Mouse (Mus musculus): ENCODE data around the gene Cdc5l. TPM values are rescaled to one million over a fixed set of nuclear protein-coding genes. Genes with fewer than 3 reads are reported as not detected.

The Cdc5l gene
- polyA plus RNA-seq, 1 experiment from 2014 or later: 79.9 TPM

DNA sequence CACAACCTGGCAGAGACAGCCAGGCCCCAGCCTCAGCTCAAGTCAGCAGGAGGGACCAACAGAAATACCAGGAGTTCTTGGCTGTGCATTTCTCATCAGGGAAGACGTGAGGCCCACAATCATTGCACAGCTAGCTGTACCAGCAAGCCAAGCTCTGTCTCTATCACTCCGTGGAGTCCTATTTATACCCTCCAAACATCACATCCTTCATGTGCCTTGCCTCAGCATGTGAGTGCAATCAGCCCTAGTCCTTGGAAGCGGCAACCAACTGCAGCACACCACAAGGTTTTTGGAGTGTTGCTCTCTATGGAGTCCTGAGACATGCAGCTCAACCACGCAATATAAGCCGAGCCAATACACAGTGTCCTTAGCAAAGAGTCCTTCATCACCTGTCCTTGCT lies 43.6 kb downstream of the Cdc5l start:
- H3K4me3 ChIP-seq (replicated peaks): no peak overlapping the region
- H3K9ac ChIP-seq: no peak overlapping the region
- ATAC-seq (ENCODE audit: low FRiP score): no peak
- H3K9me3 ChIP-seq: no peaks in the 10 kb centered on the region
- H3K27ac ChIP-seq: no peak overlapping the region
- 97% methylated on average over 5 of the region's 5 CpGs for WGBS
- H3K4me1 ChIP-seq: 0 out of 2 replicates have a peak, but pooled peaks cover 2% of the 10 kb centered on the region
- H3K36me3 ChIP-seq (replicated peaks): peaks cover 68% of the 10 kb centered on the region
- H3K27me3 ChIP-seq: no peaks in the 10 kb centered on the region
- no peak overlapping the region for H3K4me2 ChIP-seq

DNA sequence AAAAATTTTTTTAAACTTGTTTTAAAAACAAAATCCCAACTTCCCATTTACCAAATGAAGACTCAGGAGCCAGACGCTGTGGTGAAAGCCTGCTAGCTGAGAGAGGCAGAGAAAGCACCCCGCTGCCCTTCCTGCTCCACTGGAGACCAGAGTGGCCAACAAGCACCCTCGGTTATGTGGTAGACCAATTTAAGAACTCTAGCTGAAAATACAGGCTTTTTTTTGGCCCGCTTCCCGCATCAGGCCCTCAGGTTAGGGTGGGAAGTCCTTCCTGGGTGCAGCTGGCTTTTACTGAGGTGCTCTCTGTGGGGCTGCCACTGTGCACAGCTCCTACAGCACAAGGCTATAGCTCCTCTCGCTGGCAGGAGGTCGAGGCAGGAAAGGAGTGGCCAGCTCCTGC lies 46.6 kb downstream of the Cdc5l start:
- H3K27ac ChIP-seq: no peak overlapping the region
- H3K27me3 ChIP-seq: no peaks in the 10 kb centered on the region
- no peak for ATAC-seq (ENCODE audit: low FRiP score)
- 86% methylated on average over 7 of the region's 7 CpGs for WGBS
- H3K9ac ChIP-seq: no peak overlapping the region
- H3K4me1 ChIP-seq: no peaks in the 10 kb centered on the region
- peaks cover 45% of the 10 kb centered on the region for H3K36me3 ChIP-seq (replicated peaks)
- no peak overlapping the region for H3K4me2 ChIP-seq
- H3K9me3 ChIP-seq: no peaks in the 10 kb centered on the region
- H3K4me3 ChIP-seq (replicated peaks): no peak overlapping the region

DNA sequence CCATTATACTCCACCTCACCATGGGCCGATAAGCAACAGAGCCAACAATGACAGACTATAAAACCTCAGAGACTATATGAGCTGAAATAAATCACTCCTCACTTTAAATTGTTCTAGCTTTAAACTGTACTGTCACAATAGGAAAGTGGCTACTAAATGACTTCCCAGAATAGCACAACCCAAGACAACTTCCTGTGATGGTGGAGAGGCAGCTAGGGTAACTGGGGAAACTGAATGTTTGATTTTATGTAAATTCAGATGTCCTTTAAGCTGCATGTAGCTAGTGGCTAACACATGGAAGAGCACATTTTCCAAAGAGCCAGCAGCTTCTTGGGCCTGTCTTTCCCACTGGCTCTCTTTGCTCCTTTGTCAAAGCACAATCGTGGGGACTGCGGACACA lies 50.2 kb downstream of the Cdc5l start:
- WGBS: 94% methylated on average over 3 of the region's 3 CpGs
- Histone ChIP-seq H3K27ac (no peak overlapping the region), H3K4me1 (no peaks in the 10 kb centered on the region), H3K9ac (no peak overlapping the region), H3K4me2 (no peak overlapping the region), H3K9me3 (no peaks in the 10 kb centered on the region), H3K27me3 (no peaks in the 10 kb centered on the region), H3K36me3 (replicated peaks) (peaks cover 14% of the 10 kb centered on the region), H3K4me3 (replicated peaks) (no peak overlapping the region)
- no peak for ATAC-seq (ENCODE audit: low FRiP score)

DNA sequence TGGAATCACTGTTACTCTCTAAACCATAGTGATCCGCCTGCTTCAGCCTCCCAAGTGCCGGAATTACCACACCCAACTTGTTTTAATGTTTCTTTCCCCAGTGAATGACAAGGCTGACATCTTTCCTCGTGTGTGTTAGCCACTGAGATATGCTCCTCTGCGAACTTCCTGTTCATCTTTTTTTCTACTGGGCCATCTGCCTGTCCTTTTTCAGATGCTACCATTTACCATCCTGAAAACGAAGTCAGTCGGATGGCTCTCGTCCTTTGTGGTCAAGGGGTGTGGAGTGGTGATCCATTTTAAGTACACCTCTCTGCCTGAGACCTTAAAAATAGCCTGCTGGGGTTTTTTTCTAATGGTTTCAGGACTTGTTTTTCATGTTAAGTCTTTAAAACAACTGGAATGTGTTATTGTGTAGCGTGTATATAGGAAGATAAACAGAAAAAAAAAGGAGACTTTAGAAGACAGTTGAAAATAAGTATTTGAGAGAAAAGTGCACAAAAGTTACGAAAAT lies 54.2 kb downstream of the Cdc5l start:
- Histone ChIP-seq H3K9ac (no peak overlapping the region), H3K27me3 (peaks cover 4% of the 10 kb centered on the region; the same call in 1 of the 2 replicates), H3K4me3 (replicated peaks) (no peak overlapping the region), H3K4me2 (no peak overlapping the region), H3K9me3 (no peaks in the 10 kb centered on the region), H3K36me3 (replicated peaks) (no peaks in the 10 kb centered on the region), H3K27ac (no peak overlapping the region), H3K4me1 (0 out of 2 replicates have a peak, but pooled peaks cover 4% of the 10 kb centered on the region)
- 90% methylated on average over 9 of the region's 9 CpGs for WGBS
- no peak for ATAC-seq (ENCODE audit: low FRiP score)

DNA sequence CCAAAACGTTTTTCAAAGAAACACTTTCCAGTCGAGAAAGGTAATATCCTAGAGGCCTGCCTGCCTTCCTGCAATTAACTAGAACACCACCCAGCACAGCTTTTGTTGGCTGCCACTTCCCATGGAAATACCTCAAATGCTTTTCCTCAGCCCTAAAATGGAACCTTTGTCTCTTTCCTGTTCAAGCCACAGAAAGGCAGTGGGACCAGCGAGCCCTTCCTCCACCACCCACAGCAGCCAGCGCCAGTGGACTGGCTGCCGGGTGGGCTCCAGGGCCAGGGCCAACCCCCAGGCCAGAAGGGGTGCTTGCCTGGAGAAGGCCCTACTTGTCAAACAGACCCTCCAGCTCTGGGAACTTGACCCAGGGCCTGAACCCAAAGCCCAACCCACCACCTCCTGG lies 56.2 kb downstream of the Cdc5l start:
- 50% methylated on average over 5 of the region's 5 CpGs for WGBS
- Histone ChIP-seq H3K36me3 (replicated peaks) (no peaks in the 10 kb centered on the region), H3K9ac (no peak overlapping the region), H3K4me2 (no peak overlapping the region), H3K27ac (0 out of 2 replicates have a peak overlapping the region, but pooled peaks have one; percentile 59), H3K4me1 (peaks cover 7% of the 10 kb centered on the region; the same call in 1 of the 2 replicates), H3K9me3 (no peaks in the 10 kb centered on the region), H3K27me3 (peaks cover 21% of the 10 kb centered on the region), H3K4me3 (replicated peaks) (no peak overlapping the region)
- ATAC-seq (ENCODE audit: low FRiP score): no peak

DNA sequence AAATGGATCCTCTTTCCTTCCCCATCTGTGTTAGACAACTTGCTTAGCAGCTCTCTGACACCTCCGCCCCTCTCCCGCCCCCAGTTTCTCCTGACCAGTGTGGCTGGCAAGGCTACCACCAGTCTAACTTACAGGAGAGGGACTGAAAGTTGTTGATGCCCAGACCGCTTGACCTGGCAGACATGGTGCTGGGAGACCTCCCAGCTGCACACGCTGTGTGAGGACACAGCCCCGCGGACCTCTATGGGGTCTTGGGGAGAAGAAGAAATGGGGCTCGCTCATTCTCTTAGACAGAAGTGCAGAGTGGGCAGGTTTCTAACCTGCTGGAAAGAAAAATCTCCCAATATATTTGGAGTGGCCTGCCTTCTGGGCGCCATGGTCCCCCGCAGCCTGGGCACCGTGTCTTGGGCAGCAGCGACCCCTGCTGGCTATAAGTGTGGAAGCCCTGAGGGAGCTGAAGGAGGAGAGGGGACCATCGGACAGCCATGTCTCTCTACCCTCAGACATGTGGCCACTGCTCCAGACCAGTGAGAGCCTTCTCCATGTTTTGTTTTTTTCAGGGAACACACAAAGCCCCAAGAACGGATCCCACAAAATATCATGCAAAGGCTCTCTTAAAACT lies 59.4 kb downstream of the Cdc5l start:
- H3K36me3 ChIP-seq (replicated peaks): no peaks in the 10 kb centered on the region
- 31% methylated on average over 13 of the region's 13 CpGs for WGBS
- no peaks in the 10 kb centered on the region for H3K9me3 ChIP-seq
- no peak overlapping the region for H3K27ac ChIP-seq
- H3K9ac ChIP-seq: no peak overlapping the region
- peaks cover 17% of the 10 kb centered on the region for H3K4me1 ChIP-seq
- peak overlapping the region; percentile 21 for H3K4me2 ChIP-seq
- peak; percentile 84 for ATAC-seq (ENCODE audit: low FRiP score)
- peaks cover 34% of the 10 kb centered on the region for H3K27me3 ChIP-seq
- no peak overlapping the region for H3K4me3 ChIP-seq (replicated peaks)

DNA sequence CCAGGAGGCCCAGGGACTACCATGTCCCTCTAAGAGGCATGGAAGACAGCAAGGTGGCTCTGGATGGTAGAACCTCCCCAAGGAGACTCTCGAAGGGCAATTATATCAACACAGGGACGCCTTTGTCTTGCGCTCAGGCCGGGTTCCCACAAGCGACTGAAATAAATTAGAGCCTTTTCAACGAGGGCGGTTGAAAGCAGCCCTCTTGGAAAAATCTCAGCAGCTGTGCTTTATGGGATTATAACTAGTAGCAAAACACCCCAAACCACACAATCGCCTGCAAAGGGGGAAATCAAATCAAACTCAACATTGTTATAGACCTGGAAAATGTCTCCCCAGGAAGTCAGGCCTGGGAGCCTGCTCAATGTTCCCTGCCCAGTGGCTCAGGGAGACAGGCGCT lies 62.5 kb downstream of the Cdc5l start:
- peak overlapping the region; percentile 31; the same call in 1 of the 2 replicates for H3K27ac ChIP-seq
- peaks cover 41% of the 10 kb centered on the region for H3K27me3 ChIP-seq
- no peaks in the 10 kb centered on the region for H3K36me3 ChIP-seq (replicated peaks)
- no peaks in the 10 kb centered on the region for H3K9me3 ChIP-seq
- no peak overlapping the region for H3K4me2 ChIP-seq
- 15% methylated on average over 9 of the region's 9 CpGs for WGBS
- H3K9ac ChIP-seq: no peak overlapping the region
- H3K4me3 ChIP-seq (replicated peaks): no peak overlapping the region
- no peak for ATAC-seq (ENCODE audit: low FRiP score)
- H3K4me1 ChIP-seq: peaks cover 13% of the 10 kb centered on the region

DNA sequence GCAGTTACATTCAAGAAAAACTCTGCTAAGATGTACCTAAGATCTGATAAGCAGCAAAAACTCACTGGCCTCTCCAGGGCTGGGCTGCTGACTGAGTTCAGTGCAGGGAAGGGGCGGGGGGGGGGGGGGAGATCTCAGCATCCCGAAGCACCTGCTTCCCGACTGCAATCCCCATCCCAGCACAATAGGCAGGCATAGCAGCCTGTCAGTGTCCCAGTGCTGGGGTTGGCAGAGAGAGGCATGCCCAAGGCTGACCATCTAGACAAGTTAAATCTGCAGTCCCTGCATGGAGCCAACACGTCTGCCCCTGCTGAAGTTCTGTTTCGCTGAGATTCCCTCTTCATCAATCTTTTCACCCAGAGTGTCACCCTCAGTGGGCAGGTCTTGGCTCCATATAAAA lies 63.0 kb downstream of the Cdc5l start:
- ATAC-seq (ENCODE audit: low FRiP score): no peak
- Histone ChIP-seq H3K27me3 (peaks cover 41% of the 10 kb centered on the region), H3K9ac (no peak overlapping the region), H3K4me1 (peaks cover 13% of the 10 kb centered on the region), H3K36me3 (replicated peaks) (no peaks in the 10 kb centered on the region), H3K4me3 (replicated peaks) (no peak overlapping the region), H3K9me3 (no peaks in the 10 kb centered on the region), H3K4me2 (no peak overlapping the region), H3K27ac (no peak overlapping the region; the same call in 1 of the 2 replicates)
- WGBS: 26% methylated on average over 5 of the region's 5 CpGs

DNA sequence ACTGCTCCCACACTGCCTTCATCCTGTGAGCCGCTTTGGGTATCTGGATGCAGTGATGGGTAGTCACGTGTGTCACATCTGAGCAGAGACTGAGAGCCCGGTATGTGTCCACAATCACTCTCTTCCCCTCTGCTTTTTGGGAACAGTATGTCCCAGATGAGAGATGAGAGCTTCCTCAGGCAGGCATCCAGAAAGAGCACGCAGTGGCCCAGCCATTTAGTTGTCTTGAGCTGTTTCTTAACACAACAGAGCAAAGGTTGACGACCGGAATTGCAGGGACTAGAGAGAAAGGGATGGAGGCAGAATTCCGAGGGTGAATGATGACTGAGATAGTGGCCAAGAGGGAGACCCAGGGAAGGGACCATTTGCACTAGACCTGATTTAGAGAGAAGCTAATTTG lies 68.7 kb downstream of the Cdc5l start:
- Histone ChIP-seq H3K27ac (no peak overlapping the region), H3K9me3 (no peaks in the 10 kb centered on the region), H3K27me3 (peaks cover 18% of the 10 kb centered on the region), H3K4me1 (no peaks in the 10 kb centered on the region), H3K4me3 (replicated peaks) (no peak overlapping the region), H3K36me3 (replicated peaks) (no peaks in the 10 kb centered on the region), H3K9ac (no peak overlapping the region), H3K4me2 (no peak overlapping the region)
- 82% methylated on average over 7 of the region's 7 CpGs for WGBS
- no peak for ATAC-seq (ENCODE audit: low FRiP score)

DNA sequence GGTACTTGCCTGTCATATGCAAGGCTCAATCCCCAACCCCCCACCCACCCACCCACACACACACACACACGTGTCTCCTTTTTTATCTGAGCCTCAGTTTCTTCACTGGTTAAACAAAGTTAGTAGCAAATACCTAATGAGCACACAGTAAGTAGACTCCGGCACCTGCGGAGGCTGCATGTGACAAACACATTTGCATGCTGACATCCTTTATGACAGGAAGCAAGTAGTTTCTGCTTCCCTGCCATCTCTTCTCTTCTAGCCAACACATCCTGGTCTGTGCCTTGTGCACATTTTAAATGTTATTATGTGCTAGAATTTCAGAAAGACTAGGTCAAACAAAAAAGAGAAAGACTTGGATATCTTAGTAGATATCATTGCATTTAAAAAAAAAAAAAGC lies 72.6 kb downstream of the Cdc5l start:
- Histone ChIP-seq H3K9ac (no peak overlapping the region), H3K36me3 (replicated peaks) (no peaks in the 10 kb centered on the region), H3K4me3 (replicated peaks) (no peak overlapping the region), H3K9me3 (no peaks in the 10 kb centered on the region), H3K27me3 (no peaks in the 10 kb centered on the region), H3K4me2 (no peak overlapping the region), H3K4me1 (no peaks in the 10 kb centered on the region), H3K27ac (no peak overlapping the region)
- no peak for ATAC-seq (ENCODE audit: low FRiP score)
- 97% methylated on average over 3 of the region's 3 CpGs for WGBS

DNA sequence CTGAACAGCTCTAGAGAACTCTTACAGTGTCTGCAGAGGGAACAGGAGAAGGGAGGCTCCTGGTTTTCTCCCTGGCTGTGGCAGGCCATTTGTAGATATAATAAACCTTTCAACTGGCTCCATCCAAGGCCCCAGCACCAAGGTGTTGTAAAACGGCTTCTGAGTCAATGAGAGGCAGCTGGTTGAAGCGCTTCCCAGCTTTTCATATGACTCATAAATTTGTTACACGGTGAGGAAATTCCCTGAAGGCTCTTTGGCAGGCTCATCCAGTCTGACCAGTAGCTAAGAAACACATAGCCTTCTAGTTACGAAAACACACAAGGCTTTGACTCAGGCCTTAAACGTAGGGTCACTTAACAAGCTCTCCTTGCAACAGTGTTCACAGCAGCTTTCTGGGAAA lies 74.1 kb downstream of the Cdc5l start:
- no peak for ATAC-seq (ENCODE audit: low FRiP score)
- H3K36me3 ChIP-seq (replicated peaks): no peaks in the 10 kb centered on the region
- no peak overlapping the region for H3K4me3 ChIP-seq (replicated peaks)
- no peak overlapping the region for H3K4me2 ChIP-seq
- no peaks in the 10 kb centered on the region for H3K4me1 ChIP-seq
- no peak overlapping the region for H3K27ac ChIP-seq
- H3K27me3 ChIP-seq: no peaks in the 10 kb centered on the region
- no peak overlapping the region for H3K9ac ChIP-seq
- 89% methylated on average over 5 of the region's 5 CpGs for WGBS
- no peaks in the 10 kb centered on the region for H3K9me3 ChIP-seq

DNA sequence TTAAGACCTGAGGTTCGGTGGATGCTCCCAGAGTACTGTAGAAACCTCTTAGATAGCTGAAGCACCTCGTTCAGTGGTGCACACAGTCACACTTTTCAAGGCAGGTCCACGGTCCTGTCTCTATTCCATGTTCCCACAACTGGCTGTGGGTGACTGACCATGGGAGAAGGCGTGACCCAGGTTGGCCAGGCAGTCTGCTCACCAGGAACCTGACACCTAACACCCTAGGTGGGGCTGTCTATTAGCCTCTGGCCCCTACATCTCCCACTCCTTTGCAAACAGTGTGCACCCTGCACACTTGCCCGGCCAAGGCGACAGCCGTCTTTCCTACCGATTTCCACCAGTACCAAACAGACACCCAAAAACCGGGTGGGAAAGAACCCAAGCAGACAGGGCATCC lies 77.1 kb downstream of the Cdc5l start:
- WGBS: 80% methylated on average over 9 of the region's 9 CpGs
- Histone ChIP-seq H3K36me3 (replicated peaks) (no peaks in the 10 kb centered on the region), H3K9ac (no peak overlapping the region), H3K4me3 (replicated peaks) (no peak overlapping the region), H3K27me3 (no peaks in the 10 kb centered on the region), H3K4me1 (no peaks in the 10 kb centered on the region), H3K9me3 (no peaks in the 10 kb centered on the region), H3K4me2 (no peak overlapping the region), H3K27ac (no peak overlapping the region)
- ATAC-seq (ENCODE audit: low FRiP score): no peak

DNA sequence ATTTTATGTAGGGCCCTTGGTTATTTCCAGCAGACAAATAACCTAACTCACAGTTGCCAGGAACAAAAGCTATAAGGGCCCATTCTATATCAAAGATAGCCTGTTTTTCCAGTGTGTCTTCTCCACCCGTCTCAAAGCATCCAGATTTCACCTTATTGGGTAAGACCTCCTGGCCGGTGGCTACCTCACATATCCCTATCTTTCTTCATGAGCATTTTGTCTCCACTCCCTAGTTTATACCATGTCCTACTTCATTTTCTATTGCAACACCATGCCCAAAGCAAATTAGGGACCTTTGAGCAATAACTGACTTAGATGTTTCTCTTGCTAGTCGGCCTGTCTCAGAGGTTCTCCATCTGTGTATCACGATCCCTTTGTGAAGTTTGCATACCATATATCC lies 85.6 kb downstream of the Cdc5l start:
- Histone ChIP-seq H3K4me3 (replicated peaks) (no peak overlapping the region), H3K27me3 (no peaks in the 10 kb centered on the region), H3K4me1 (no peaks in the 10 kb centered on the region), H3K36me3 (replicated peaks) (no peaks in the 10 kb centered on the region), H3K27ac (no peak overlapping the region), H3K9ac (no peak overlapping the region), H3K9me3 (0 out of 2 replicates have a peak, but pooled peaks cover 4% of the 10 kb centered on the region), H3K4me2 (no peak overlapping the region)
- no peak for ATAC-seq (ENCODE audit: low FRiP score)
- 92% methylated on average over 4 of the region's 4 CpGs for WGBS
